Mouse (Mus musculus) cerebellum, adult 8-10 months (tissue): Measurements from ENCODE around the gene Comt.

Experiments used
- DNase-seq: peaks from one replicate; pipeline ENCODE4 v3.0.0; 2022

The Comt gene

DNA sequence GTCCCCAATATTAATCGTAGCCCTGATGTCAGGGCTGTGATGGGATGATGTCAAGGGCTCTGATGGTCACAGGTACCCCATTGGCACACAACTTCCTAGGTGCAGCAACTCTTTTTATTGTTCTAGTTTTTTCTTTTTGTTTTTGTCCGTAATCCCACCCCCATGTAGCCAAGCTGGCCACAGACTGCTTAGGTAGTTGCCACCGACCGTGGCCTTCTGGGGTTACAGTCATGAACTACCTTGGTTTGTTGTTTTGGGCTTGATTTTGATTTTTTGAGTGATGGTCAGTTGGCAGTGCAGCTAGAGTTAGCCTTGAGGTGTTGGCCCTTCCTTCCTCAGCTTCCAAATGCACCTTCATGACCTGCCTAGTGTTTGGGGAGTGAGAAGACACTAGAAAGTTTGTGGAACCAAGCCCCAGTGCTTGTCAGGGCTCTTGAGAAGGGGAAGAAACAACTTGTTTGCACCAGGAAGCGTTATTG, at the start of gene Comt:
Gene Comt (minus strand): TSS at position 51 of the 479 bp plus-strand sequence.
- no peak for DNase-seq

DNA sequence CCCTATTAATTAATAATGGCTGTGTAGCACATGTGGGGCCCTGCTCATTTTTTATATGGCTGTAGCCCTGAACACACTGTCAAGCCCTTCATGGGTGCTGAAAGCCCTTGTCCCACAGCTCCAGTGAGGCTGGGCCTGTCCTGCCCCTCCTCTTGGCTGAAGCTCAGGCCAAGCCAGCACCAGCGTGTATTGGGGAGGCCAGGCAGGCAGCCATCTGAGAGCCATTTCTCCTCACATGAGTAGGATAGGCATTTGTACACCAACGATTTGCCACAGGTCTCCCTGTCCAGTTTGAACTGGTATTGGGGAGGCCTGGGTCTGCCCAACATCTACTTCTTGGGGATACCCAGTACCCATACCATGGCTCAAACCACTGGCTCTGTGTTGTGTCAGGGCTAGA, 47.4 kb upstream of the Comt start:
- DNase-seq: no peak

DNA sequence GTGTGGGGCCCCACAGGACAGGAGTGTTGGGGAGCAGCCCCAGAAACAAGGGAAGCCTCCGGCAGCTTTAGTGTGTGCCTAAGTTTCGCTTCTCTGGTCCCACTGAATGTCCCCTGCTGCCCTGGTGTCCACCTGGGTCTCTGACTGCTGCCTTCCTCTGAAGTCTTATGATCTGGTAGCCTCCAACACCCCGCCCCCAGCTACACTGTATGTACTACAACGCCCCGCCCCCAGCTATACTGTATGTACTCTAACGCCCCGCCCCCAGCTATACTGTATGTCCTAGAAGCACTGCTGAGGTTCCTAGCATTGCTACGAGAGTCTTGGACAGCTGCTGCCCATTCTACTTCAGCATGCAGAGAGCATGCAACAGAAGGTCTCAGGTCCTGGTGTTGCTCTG, 46.3 kb upstream of the Comt start:
- no peak for DNase-seq

DNA sequence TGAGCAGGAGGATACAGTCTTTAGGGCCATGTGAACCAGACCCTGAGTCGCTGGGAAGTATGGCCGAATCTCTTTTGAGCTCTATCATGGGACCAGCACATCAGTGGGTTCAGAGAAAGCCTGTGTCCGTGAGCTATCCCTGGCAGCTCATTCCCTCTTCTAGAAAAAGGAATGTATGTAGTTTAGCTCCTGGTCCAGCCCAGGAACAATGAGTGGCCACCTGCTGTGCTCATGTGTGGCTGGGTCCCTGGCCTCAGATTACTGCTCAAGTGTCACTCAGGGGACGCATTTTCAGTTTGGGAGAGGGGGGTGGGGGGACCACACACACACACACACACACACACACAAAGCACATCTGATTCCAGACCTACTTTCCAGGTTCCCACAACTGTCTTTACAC, 45.8 kb upstream of the Comt start:
- no peak for DNase-seq

DNA sequence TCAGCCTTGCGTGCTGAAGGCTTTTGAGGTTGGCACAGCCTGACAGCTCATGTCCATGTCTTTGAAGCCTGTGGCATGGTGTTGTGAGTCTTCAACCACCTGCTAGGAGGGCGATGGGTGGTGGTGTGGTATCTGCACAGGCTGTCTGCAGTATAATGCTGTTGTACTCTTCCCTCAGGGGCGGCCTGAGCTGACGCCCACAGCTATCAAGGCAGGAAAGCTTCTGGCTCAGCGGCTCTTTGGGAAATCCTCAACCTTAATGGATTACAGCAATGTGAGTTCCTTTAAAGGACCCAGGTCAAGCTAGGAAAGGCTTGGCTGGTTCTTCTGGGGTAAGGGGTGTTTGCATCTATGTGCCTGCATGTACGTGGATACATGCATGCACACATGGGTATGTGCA, 45.3 kb upstream of the Comt start:
- no peak for DNase-seq

DNA sequence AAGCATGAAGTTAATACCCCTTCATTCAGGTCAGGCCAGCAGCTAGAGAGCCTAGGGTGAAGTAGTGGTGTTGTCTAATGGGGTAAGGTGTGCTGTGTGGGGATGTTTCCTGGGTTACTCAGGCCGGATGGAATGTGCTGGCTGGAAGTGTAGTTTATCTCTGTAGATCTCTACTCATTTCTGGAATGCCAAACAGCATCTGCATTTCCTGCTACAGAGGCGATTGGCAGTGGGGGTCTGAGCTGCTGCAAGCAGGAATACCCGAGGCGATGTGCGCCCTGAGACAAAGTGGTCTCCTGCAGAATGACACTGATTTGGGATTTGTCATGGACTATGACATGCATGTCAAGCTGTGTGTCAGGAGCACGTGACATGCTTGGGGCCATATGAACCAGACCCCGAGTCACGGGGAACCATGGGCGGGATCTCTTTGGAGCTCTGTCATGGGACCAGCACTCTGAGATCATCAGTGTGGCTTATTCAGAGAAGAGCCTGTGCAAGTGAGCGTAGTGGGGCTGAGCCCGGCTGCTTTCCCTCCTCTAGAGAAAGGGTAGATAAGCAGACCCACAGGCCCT, 44.8 kb upstream of the Comt start:
- no peak for DNase-seq

DNA sequence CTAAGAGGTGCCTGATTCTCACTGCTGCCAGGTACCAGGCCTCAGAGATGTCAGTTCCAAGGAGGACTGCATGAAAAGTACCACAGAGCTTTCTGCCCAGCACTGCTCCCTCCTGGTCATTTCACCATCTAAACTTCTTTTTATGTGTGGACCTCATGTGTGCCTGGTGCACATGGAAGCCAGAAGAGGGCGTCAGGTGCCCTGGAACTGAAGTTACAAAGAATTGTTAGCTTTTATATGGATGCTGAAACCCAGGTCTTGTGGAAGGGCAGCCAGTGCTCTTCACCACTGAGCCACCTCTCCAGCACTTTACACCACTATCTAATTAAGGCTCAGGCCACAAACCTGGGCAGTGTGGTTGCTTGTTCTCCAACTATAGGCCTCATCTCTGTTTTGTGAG, 44.2 kb upstream of the Comt start:
- DNase-seq: no peak

DNA sequence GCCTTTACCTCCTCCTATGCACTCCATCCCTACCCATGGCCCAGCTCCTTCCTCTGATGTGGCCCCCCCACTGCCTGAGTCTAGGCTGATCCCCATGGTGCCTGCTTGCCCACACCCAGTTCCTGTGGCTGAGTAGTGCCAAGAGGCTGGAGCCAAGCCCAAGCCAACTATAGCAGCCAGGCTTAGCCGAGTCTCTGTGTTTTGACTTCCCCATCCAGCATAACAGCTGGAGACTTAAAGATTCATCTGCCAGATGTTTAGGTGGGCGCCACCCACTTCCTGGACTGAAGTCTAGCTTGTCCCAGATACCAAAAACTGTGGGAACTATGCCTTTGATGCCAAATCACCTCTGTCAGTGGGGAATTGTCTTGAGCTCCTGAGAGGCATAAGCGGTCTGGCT, 37.6 kb upstream of the Comt start:
- no peak for DNase-seq

DNA sequence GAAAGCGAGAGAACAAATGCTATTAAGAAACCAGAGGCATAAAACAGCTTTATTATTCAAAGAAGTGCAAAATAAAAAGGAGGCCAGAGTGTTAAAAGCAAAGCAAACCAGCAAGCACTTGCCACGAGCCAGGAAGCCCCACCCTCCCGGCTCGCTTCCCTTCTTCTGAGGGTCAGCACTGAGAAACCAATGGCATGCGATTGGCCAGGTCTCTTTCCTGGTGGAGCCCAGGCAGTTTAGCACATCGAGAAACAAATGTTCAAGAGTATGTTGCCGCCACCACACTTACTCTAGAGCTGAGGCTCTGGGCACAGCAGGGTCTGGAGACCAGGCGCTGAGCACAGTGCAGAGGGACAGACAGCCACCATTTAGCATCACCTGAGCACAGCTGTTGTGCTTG, 35.9 kb upstream of the Comt start:
- no peak for DNase-seq

DNA sequence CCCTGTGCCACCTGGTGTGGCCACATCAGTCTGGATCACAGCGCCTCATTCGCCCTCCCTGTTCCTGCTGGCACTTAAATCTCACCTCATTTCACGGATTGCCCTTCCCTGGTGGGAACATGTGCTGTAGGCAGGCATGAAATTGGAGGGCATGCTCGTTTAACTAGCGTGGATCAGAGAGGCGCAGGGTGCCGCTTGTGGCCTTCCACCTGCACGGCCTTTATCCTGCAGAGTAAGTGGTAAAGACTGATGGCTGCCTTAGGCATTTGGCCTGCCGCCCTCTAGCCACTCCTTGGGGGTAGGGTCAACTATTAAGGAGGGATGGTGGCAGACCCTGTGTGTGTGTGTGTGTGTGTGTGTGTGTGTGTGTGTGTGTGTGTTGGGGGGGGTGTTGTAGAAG, 35.4 kb upstream of the Comt start:
- DNase-seq: no peak

DNA sequence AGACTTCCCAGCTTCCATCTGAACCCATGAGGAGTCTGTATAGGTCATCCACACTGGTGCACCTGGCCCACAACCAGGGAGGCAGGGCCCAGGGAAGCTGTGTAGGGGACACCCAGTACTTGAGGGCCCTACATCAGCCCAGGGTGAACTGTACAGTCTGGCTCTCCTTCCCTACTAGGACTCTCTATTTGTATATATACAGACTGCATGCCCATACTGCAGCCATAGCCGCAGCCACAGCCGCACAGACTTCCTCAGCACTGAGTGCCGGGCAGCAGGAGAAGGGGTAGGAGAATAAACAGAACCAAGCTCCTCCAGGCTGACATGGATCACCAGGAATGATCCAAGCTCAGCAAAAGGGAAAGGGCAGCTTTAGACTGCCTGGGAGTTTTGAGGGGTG, 34.2 kb upstream of the Comt start:
- DNase-seq: no peak

DNA sequence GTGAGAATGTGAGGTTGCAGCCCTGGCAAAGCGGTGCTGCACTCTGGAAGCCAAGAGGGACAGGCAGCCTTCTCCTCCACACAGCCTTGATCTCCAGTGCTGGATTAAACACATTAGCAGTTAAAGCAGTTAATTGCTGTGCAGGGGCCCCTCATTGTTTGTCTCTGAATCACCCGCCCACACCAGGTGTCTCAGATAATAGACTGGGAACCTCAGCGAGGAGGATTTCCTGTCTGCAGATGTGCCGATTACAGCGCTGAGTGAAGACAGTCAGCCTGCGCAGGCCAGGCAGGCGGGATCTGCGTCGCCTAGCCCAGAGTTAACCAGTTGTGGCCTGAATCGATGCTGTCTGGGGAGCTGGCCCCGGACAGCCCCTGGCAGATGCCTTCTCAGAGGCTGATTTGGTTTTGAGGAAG, 33.3 kb upstream of the Comt start:
- no peak for DNase-seq

DNA sequence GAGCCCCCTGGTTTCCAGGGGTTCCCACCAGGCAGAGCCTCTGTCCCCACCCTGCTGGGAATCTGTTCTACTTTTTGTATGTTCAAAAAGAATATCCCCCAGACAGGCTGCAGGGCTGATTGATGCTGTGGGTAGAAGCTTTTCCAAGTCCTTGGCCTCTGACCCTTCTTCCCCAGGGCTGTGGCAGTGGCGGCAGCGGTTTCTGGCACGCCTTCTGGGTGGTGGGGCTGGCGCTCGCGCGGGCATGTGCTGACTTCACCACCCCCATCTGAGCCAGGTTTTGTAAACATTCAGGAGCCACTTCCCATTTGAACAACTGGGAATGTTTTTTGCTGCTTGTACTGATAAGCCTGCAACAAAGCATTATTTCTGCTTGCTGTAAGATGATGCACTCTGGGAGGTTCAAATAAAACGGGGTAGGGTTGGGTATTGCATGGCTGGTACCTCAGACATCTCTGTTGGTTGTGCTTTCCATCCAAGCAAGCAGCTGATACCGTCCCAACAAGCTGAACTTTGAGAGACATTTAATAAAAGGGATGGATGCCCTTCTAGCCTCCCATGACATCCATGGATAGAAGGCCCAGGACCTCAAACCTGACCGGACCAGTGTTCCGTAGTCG, 32.8 kb upstream of the Comt start:
- DNase-seq: no peak

DNA sequence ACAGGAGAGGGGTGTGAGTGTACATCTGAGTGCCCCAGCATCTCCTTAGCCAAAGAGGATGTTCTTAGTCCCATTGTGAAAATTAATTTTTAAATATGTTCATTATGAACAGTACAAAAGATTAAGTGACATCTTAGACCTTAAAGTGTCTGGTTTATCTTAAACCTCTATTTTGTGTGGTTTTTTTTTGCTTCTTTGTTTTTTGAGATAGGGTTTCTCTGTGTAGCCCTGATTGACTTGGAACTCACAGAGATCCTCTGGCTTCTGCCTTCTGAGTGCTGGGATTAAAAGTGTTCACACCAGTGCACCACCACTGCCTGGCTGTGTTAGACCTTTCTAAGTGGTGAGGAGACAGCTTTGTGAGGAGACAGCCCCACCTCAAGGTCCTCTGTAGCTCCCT, 32.0 kb upstream of the Comt start:
- DNase-seq: no peak

DNA sequence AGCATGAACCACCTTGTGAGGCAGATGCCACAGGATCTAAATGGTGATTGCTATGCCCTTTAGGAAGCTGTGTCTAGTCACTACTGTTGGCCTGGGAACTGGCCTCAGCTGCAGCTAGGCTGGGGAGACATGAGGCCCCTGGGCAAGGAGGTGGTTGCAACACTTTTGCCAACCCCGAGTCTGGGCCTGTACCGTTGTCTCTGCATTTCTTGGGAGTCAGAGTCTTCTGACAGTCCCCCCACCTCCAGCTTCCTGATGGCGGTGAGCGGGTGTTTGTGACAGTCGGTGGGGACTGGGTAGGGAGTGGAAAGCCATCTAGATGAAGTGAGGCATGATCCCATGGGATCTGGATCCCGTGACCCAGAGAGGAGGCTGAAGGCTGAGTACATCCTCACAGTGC, 28.8 kb upstream of the Comt start:
- DNase-seq: no peak

DNA sequence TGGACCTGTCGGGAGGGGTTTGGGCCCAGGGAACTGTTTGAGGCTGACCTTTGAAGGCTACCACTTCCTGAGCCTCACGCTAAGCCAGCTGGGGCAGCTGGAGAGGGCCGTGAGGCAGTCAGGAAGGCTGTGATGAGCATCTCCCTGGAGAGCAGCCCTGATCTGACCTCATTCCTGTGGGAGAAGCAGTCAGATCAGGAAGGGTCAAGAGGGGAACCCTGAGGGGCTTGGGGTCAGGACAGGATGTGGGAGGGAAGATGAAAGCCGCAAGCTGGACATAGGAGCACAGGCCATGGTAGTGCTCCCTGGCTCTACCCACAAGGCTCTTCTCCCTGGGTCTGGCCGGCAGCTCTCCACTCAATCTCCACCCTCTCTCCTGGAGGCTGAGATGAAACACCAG, 27.2 kb upstream of the Comt start:
- no peak for DNase-seq

DNA sequence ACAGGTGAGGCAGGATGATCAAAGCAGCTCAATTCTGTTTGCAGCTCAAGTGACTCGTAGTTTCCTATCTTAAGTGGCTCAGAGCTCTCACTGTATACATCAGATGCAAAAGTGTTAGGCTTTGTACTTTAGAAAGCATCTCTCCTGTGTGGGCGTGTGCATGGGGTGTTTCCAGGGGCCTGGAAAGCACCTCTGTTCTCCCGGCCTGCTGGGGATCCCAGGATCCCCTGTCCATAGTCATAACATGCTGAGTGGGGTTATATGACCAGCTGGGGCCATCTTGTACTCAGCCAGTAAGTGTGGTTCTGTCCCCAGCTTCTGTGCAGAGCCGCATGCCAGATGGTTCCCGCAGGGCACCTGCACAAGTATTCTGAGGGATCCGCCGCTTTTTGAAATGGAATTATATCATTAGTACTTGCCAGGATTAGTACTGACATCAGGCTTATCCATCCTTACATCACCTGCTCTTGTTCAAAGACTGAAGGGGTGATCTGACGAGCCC, 25.8 kb upstream of the Comt start:
- peak; percentile 36 for DNase-seq

DNA sequence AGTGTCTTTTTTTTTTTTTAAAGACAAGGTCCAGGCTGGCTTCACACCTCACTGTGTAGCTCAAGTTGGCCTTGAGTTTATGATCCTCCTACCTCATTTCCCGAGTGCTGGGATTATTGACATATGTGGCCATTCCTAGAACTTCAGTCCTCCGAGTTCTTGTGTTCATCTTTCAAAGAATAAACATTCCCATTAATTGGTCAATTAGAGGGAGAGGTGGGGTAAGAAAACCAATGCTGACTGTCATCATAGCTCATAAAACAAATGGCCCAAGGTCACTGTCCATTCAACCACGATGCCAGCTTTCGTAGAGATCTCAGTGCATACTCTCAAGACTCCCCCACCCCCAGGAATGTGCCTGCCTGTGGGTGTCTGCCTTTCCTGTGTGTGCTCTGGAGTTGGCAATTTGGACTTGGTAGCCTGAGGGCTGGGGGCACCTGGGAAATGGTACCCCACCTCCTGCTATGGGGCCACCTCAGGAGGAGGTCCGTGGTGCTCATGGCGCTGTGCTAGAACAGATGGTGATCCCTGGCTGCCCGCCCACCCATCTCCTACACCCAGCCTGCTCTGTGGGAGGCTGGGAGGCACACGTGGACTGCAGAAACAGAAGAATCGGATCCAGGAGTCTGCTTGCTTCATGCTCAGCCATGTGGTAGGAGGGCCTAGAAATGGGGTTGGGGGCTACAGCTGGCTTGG, 25.0 kb upstream of the Comt start:
- peak; percentile 63 for DNase-seq

DNA sequence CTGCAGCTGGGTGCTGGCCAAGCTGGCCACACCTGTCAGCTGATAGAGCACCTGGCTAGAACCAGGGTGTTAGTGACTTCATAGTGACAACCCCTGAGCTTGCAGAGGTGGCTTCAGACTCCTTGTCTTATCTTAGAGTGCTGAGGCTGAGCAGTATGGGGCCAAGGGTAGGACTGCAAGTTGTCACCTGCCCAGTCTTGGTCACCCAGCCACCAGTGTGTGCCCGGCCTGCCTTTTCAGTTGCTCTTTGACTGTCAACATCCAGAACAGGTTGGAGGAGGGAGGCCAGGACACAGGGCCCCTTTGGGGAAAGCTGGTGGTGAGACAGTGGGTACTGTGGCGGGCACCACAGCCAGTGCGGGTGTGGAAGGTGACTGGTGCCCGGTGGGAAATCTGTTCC, 22.4 kb upstream of the Comt start:
- no peak for DNase-seq

DNA sequence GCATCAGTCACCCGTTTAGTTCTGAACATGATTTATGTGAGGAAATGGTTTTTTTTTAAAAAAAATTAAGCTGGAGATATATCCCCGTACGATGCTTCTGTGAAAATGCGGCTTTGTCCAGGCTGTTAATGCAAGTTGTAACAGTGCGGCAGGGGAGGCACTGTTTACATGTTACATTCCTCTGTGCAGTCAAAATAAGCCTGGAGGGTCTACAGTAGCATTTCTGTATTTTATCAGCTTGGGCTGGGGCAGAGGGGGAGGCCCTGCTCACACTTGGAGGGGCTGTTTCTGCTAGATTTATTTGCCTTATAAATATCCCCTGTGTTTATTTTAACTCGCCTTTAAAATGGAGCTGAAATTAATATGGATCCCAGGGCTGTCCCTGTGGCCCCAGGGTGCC, 21.5 kb upstream of the Comt start:
- DNase-seq: no peak

DNA sequence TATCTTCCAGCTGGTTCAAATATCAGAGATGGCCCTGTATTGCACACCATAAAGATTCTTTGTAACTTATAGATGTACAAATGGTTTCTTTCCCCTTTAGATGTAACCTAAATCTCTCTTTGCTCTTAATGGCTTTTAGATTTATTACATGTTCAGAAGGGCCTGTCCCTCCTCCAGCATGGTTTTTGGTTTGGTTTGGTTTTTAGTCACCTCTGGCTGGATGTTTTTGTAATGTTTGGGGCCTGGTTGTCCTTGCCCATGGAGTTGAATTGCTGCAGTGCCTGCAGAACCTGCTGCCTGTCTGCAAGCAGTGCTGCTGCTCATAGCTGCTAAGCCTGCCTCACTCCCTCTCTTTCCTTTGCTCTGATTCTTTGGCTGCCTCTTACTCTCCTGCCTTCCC, 20.6 kb upstream of the Comt start:
- DNase-seq: no peak

DNA sequence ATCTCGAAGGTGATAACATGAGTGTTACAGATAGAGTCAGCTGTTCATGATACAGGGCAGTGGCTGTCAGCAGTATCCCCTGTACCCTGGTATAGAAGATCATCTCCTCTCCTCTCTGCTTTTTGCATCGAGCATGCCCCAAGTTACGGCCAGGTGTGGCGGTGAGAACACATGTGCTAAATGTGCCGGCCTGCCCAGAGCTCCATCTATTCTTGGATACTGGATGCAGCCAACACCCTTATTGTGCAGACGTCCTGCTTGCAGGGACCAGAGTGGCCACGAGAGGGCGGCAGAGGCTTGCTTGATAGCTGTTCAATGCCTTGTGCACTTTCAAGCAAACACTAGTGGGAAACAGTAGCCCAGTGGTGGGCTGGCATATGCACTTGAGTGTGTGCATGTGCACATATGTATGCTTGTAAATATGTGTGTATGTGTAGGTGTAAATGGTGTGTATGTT, 16.8 kb upstream of the Comt start:
- DNase-seq: peak; percentile 97

DNA sequence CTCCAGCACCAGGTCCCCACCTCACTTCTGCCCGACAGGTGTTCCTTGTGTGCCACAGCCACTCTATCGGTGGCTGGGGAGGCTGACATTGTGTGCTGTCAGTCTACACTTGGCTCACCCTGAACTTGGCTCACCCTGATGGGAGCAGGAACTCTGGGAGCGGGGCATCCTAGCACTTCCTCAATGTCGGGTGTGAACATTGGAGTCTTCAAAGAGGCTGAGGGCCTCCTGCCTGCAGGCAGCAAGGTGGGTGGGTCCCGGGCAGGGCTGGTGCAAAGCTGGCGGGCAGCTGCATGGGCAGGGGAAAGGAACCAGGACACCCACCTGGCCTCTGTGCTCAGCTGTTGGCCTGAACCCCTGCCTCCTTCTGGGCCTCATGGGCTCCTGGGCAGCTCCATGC, 9.5 kb upstream of the Comt start:
- DNase-seq: no peak

DNA sequence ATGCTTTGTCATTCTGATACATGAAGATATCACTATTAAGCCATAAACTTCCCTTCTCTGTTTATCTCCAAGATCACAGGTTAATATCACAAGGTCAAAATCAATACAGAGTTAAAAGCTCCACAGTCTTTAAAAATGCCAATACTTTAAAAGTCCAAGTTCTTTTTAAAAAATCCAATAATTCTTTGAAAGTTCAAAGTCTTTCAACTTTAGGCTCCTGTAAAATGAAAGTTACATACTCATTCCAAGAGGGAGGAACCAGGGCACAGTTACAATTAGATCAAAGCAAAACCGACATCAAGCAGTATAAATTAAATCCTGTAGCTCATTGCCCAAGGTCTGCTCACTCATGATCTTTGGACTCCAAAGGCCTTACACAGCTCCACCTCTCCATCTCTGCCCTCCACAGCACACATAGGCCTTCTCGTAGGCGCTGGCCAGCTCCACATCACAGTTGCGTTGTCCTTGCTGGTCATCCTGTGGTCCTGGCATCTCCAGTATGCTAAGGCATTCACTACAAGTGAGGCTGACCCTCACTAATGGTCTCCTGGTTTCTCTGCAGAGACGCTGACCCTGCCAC, 6.8 kb upstream of the Comt start:
- no peak for DNase-seq
